Mouse (Mus musculus) midbrain, embryonic 13.5 days (tissue): Measurements from ENCODE around the gene Themis3. TPM values are rescaled to one million over a fixed set of nuclear protein-coding genes. Genes with fewer than 3 reads are reported as not detected.
"Not testable (repeated sequence)": the region's sequence is repeated elsewhere in the genome, so short reads cannot be mapped to it uniquely, and the experiment has no call there.

Source experiments
- ATAC-seq: fragments of 200-750 bp; cut with Nextera tagmentation; 2 replicates; pipeline ENCODE4 v1.8.0; 2017; ENCODE audit warnings: mild to moderate bottlenecking, moderate TSS enrichment, moderate library complexity
- H3K27ac ChIP-seq: fragments of 300-500 bp; sonication (generic); 2 replicates; pipeline ENCODE4 v1.5.1; 2015; ENCODE audit warnings: inconsistent platforms, mild to moderate bottlenecking, moderate library complexity
- H3K27me3 ChIP-seq: fragments of 300-500 bp; sonication (generic); 2 replicates; pipeline ENCODE4 v1.6.1; 2015; ENCODE audit warnings: mild to moderate bottlenecking, inconsistent platforms
- H3K36me3 ChIP-seq: fragments of 300-500 bp; sonication (generic); 2 replicates; pipeline ENCODE4 v1.6.1; 2015; ENCODE audit warnings: mild to moderate bottlenecking, inconsistent platforms
- H3K4me1 ChIP-seq: fragments of 300-500 bp; sonication (generic); replicated peaks from 2 replicates; pipeline ENCODE4 v1.6.1; 2015; ENCODE audit warnings: inconsistent platforms
- H3K4me2 ChIP-seq: fragments of 300-500 bp; sonication (generic); replicated peaks from 2 replicates; pipeline ENCODE4 v1.6.1; 2015; ENCODE audit warnings: moderate library complexity, mild to moderate bottlenecking, inconsistent platforms
- H3K4me3 ChIP-seq: fragments of 300-500 bp; sonication (generic); replicated peaks from 2 replicates; pipeline ENCODE4 v1.5.1; 2015; ENCODE audit warnings: mild to moderate bottlenecking, inconsistent platforms
- H3K9ac ChIP-seq: fragments of 300-500 bp; sonication (generic); replicated peaks from 2 replicates; pipeline ENCODE4 v1.6.1; 2015; ENCODE audit warnings: mild to moderate bottlenecking, inconsistent platforms
- H3K9me3 ChIP-seq: fragments of 300-500 bp; sonication (generic); 2 replicates; pipeline ENCODE4 v1.6.1; 2016; ENCODE audit warnings: mild to moderate bottlenecking, inconsistent platforms
- WGBS: fragments of 180-500 bp; shearing (Covaris S2); methylation state at CpG from one replicate; pipeline ENCODE4 v1.1.7; 2015; 5-methylcytosine and 5-hydroxymethylcytosine counted together
- polyA plus RNA-seq: library from polyadenylated mRNA; unstranded; fragments of >200 nt; fragmentation: Nextera tagmentation; extraction: Ambion mirVana; gene quantifications from 2 replicates; pipeline ENCODE4 v1.2.1, GENCODE M21; 2015

Gene Themis3
- polyA plus RNA-seq, 1 experiment from 2014 or later, result not detected

DNA sequence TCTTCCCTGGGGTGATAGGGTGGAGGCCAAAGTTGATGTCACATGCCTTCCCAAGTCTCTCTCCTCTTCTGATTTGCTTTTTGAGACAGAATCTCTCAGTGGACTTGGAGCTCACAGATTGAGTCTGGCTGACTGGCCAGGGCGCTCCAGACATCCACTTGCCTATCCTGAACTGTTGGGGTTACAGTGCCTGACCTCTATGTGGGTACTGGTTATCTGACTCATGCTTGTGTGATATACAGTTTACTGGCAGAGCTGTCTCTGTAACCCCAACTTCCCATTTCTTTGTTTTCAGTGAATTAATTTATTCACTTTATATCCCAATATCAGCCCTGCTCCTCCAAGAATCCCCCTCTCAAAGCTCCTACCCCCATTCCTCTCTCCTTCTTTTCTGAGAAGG, 62.1 kb downstream of the Themis3 start:
- H3K9ac ChIP-seq, result no peak overlapping the region
- H3K27ac ChIP-seq, result no peak overlapping the region
- no peaks in the 10 kb centered on the region for H3K36me3 ChIP-seq
- H3K4me2 ChIP-seq, result no peak overlapping the region
- H3K9me3 ChIP-seq, result peaks cover 8% of the 10 kb centered on the region; the same call in 1 of the 2 replicates
- no peaks in the 10 kb centered on the region for H3K4me1 ChIP-seq
- no peaks in the 10 kb centered on the region for H3K27me3 ChIP-seq
- ATAC-seq, result no peak
- WGBS, result 95% methylated on average over 1 of the region's 1 CpGs
- no peak overlapping the region for H3K4me3 ChIP-seq

DNA sequence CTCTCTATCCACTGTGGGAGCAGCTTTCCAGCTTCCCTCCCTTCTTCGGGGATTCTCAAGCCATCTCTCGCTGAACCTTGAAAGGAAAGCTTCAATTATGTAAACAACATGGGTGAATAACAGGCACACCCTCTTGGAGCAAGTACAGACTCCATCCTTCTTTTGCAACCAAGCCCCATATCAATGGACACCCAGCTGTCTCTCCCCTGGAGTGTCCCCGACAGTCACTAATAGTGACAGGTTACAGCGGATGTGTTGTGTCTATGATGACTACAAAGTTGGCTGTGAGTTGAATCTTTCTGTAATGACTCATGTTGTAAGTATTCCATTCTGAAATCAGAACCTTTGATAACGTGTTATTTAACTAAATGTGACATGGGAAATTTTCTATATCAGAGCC, 71.0 kb downstream of the Themis3 start:
- H3K36me3 ChIP-seq, result no peaks in the 10 kb centered on the region
- no peaks in the 10 kb centered on the region for H3K27me3 ChIP-seq
- no peak overlapping the region for H3K9ac ChIP-seq
- no peak overlapping the region for H3K4me3 ChIP-seq
- no peak overlapping the region for H3K27ac ChIP-seq
- H3K9me3 ChIP-seq, result no peaks in the 10 kb centered on the region
- no peak overlapping the region for H3K4me2 ChIP-seq
- peaks cover 10% of the 10 kb centered on the region for H3K4me1 ChIP-seq
- WGBS, result 82% methylated on average over 5 of the region's 5 CpGs
- no peak for ATAC-seq

DNA sequence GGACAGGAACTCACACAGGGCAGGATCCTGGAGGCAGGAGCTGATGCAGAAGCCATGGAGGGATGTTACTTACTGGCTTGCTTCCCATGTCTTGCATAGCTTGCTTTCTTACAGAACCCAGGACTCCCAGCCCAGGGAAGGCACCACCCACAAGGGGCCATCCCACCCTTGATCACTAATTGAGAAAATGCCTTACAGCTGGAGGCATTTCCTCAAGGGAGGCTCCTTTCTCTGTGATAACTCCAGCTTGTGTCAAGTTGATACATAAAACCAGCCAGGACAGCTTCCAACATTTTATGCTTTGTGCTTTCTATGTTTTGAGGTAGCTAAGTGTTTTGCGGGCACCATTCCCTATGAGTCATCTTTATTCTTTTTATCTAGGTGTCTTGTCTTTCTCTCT, 71.8 kb downstream of the Themis3 start:
- not testable (repeated sequence) for H3K36me3 ChIP-seq, H3K4me3 ChIP-seq, ATAC-seq, H3K27me3 ChIP-seq, H3K27ac ChIP-seq, H3K9me3 ChIP-seq, H3K9ac ChIP-seq, H3K4me2 ChIP-seq
- peaks cover 16% of the 10 kb centered on the region for H3K4me1 ChIP-seq
- 94% methylated on average over 1 of the region's 1 CpGs for WGBS

DNA sequence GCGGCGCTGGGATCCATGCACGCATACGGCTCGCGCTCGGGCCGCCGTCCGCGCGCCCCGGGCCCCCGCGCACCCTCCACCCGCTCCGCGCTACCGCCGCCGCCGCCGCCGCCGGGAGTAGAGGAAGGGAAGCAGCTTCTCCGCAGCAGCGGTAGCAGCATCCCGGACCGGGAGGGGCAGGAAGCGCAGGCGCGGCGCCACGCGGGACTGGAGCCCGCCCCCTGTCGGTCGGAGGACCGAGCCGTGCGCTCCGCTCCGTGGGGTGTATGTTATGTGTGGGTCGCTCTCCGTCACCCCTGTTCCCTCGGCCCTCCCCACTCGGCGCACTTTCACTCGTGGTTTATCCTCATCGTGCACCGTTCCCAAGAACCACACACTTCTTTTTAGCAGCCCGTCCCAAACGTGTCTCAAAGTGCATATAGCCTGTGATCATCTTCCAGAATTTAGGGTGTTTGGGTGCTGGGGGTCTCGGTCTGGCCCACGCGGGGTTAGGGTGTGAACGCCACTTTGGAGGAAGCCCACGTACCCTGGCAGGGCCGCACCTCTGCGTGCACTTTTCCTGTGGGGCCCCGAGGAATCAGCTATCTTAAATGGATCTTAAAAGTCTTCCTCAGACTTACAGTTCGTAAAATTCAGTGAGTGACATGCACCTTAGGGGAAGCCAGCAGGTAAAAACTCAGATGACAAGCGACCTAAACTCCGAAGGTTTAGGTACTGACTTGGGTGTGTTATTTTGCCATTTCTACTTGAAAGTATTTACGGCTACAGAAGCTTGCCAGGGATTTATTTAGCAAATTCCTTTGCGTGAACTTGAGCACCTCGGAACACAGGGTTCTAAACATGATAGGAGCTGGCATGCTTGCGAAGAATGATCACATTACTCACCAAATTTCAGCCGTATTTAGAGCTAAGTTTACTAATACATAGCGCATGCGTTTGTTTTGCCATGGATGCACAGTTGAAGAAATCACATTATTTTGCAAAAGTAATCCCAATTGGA, 74.6 kb downstream of the Themis3 start, which contains the start of gene Rab12:
Gene Rab12, minus strand, starts transcription at position 176 of the 1,000 bp plus-strand sequence.
- ATAC-seq, result peak; percentile 97
- WGBS, result 8% methylated on average over 70 of the region's 71 CpGs
- Histone ChIP-seq H3K27ac (peak within 1 kb of the TSS; percentile 61), H3K27me3 (no peaks in the 10 kb centered on the region), H3K4me1 (peaks cover 28% of the 10 kb centered on the region), H3K36me3 (no peaks in the 10 kb centered on the region), H3K9ac (peak within 1 kb of the TSS; percentile 97), H3K4me3 (peak within 1 kb of the TSS; percentile 100), H3K9me3 (no peaks in the 10 kb centered on the region), H3K4me2 (peak within 1 kb of the TSS; percentile 92)

DNA sequence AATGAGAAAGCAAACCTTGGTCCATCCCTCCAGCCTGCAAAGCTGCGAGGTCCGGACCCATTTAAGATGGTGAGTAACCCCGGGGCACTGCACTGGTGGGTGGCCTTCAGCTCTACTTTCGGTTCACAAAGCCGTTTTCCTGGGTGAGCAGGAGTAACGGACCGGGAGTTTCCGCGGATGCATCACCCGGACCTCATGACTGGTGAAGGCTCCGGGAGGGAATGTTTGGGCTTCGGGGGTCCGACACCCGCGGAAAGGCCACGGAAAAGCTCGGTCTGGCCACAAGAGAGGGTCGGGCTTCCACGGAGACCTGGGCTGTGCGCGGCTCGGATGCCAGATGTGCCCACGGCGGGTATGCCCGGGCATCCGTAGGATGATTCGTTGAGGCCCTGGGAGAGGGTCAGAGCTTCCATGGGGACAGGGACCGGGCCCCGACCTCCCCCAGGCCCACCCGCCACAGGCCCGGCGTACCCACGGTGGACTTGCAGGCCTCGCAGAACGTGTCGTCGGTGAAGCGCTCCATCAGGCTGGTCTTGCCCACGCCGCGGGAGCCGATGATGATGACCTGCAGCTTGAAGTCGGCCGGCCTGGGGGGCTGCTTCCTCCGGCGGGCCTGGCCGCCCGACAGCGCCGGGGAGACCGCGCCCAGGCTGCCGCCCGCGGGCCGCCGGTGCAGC, 75.4 kb downstream of the Themis3 start:
- Histone ChIP-seq H3K9me3 (no peaks in the 10 kb centered on the region), H3K9ac (peak overlapping the region; percentile 97), H3K4me2 (peak overlapping the region; percentile 92), H3K27ac (peak overlapping the region; percentile 61), H3K4me1 (peaks cover 28% of the 10 kb centered on the region), H3K36me3 (0 out of 2 replicates have a peak, but pooled peaks cover 3% of the 10 kb centered on the region), H3K27me3 (no peaks in the 10 kb centered on the region), H3K4me3 (peak overlapping the region; percentile 100)
- ATAC-seq, result peak; percentile 82
- under 1% methylated on average over 57 of the region's 57 CpGs for WGBS

DNA sequence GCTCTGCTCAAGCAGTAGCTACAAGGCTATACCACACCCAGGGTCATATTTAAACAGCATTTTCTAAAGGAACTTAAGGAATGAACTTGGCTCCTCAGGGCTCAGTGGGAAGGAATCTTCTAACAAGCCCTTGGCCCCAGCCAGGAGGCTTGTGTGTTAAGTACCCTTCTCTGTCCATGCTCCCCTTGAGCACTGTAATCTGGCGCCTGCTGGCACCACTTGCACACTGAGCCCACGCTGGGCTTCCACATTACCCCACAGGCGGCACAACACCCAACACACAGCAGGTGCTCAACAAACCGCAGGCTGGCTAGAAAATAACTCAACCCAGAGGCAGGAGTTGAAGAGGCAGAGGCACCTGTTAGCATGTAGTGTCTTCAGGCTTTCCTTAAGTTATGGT, 77.5 kb downstream of the Themis3 start:
- Histone ChIP-seq H3K27me3 (no peaks in the 10 kb centered on the region), H3K27ac (no peak overlapping the region), H3K36me3 (0 out of 2 replicates have a peak, but pooled peaks cover 6% of the 10 kb centered on the region), H3K4me1 (peaks cover 28% of the 10 kb centered on the region), H3K4me3 (no peak overlapping the region), H3K9ac (no peak overlapping the region), H3K4me2 (no peak overlapping the region), H3K9me3 (no peaks in the 10 kb centered on the region)
- ATAC-seq, result no peak
- 84% methylated on average over 4 of the region's 4 CpGs for WGBS

DNA sequence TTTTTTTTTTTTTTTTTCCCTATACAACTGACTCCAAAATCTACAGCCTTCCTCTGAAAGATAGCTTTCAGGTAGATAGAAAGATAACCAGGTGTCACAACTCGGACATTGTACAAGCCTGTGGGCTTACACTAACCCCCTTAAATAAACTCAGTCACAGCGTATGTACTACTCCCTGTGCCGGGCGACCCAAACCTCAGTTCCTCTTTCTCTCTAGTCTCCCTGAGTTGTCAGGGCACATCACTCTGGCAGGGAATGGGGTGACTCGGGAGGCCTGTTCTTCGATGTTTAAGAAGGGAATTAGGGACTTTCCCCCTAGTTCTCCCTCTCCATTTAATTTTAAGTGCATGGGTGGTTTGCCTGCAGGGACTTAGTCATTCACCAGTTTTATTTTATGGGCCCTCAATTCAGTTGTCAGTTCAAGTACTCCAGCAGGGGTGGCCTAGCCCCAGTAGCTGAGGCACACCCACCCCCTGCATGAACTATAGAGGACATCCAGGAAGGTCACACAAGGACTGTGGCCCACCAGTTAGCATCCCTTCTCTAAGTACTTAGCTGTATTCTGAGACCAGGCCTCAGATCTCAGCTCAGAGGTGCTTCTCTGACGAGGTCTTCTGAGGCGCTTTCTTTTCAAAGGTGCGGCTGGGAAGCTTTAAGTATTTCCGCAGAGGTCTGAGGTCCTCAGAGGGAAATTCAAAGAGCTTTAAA, 80.0 kb downstream of the Themis3 start:
- H3K9ac ChIP-seq, result no peak overlapping the region
- H3K27ac ChIP-seq, result no peak overlapping the region
- H3K9me3 ChIP-seq, result no peaks in the 10 kb centered on the region
- H3K4me1 ChIP-seq, result peaks cover 33% of the 10 kb centered on the region
- no peaks in the 10 kb centered on the region for H3K27me3 ChIP-seq
- H3K4me3 ChIP-seq, result no peak overlapping the region
- no peak overlapping the region for H3K4me2 ChIP-seq
- 0 out of 2 replicates have a peak, but pooled peaks cover 6% of the 10 kb centered on the region for H3K36me3 ChIP-seq
- 93% methylated on average over 10 of the region's 10 CpGs for WGBS
- ATAC-seq, result no peak

DNA sequence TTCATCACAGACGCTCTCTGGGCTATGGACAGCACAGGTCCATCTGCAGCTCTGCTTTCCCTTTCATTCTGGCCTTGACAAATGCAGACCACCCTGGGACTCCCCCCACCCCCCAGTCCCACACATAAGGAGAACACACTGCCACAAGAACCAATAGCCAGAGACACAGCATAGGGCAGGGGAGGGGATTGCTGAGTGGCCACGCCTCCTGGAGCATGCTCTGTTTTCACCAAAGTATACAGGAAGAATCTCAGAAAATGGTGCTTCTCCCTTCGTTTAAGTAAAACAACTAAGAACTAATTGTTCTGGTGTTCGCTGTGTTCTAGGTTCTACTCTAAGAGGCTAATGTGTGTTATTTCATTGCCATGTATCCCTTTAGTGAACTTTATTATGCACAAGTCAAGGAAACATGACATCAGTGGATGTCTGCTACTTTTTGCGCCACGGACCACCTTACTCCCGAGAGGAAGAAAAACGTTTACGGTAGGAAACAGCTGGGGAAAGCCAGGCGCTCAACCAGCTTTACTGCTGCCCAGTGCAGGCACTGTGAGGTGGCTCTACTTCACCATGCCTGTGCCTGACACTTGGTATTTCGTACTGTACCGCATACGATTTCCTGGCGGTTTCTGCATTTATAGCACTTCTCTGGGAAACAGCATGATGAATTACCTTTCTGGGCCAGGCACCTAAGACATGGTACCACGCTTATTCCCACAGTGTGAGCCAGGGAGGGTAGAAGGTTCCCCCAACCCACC, 82.0 kb downstream of the Themis3 start:
- no peak overlapping the region for H3K9ac ChIP-seq
- ATAC-seq, result no peak
- H3K4me1 ChIP-seq, result peaks cover 20% of the 10 kb centered on the region
- H3K36me3 ChIP-seq, result 0 out of 2 replicates have a peak, but pooled peaks cover 14% of the 10 kb centered on the region
- WGBS, result 86% methylated on average over 15 of the region's 15 CpGs
- H3K27ac ChIP-seq, result no peak overlapping the region
- no peak overlapping the region for H3K4me2 ChIP-seq
- no peak overlapping the region for H3K4me3 ChIP-seq
- H3K9me3 ChIP-seq, result no peaks in the 10 kb centered on the region
- H3K27me3 ChIP-seq, result no peaks in the 10 kb centered on the region

DNA sequence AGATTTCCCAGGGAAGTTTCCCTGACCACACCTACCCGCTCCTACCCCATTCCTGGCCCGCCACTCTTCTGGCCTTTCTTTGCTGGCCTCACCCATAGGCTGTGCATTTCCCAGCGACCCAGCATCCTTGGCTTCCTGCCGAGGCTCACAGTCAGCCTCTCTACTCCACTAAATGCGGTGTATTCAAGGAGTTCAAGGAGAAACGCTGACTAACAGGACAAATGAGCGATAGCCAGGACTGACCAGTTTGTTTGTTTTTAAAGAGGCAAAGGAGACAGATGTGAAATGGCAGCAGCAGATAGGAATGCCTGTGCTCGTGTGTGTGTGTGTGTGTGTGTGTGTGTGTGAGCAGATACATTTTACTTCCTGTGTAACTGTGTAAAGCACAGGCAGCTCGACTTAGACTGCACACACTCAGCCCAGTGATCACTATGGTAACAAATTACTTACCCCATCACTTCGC, 84.2 kb downstream of the Themis3 start:
- no peaks in the 10 kb centered on the region for H3K9me3 ChIP-seq
- peaks cover 10% of the 10 kb centered on the region for H3K4me1 ChIP-seq
- H3K4me2 ChIP-seq, result no peak overlapping the region
- peak; percentile 52; the same call in 1 of the 2 replicates for ATAC-seq
- H3K27ac ChIP-seq, result 0 out of 2 replicates have a peak overlapping the region, but pooled peaks have one; percentile 5
- no peak overlapping the region for H3K4me3 ChIP-seq
- no peak overlapping the region for H3K9ac ChIP-seq
- H3K36me3 ChIP-seq, result peaks cover 22% of the 10 kb centered on the region
- WGBS, result 57% methylated on average over 10 of the region's 10 CpGs
- H3K27me3 ChIP-seq, result no peaks in the 10 kb centered on the region

DNA sequence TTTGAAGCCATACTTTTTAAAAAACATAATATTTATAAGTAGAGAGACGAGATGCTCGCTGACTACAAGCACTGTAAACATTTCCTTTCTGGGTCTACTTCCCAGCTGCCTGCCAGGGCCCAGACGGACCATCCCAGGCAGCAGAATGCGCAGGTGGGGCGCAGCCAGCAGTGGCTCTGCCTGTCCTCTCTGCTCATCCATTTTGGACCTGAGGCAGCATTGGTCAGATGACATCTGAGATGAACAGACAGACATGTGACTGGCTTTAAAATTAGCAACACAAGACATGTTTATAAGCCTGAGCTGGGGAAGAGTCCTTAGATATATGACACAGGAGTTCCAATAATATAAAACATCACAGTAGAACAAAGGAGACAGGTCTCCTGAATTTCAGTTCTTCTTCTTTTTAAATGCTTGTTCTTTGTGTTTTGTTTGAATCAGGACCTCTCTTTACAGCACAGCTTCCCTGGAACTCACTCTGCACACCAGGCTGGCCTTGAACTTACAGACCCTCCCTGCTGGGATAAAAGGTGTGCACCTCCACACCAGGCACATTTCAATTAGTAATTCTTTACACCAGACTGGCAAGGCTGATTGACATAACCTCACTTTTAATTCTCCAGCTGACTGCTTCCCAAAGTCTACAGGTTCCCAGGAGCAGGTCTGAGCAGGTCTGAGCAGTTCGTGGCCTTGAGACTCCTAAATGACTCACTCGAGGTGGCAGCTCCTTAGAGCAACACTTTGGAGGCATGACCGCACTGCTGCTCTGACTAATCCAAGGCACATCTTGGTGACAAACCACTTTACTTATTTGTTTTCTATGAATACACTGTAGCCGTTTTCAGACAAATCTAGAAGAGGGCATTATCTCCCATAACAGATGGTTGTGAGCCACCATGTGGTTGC, 87.1 kb downstream of the Themis3 start:
- no peaks in the 10 kb centered on the region for H3K9me3 ChIP-seq
- no peak overlapping the region for H3K9ac ChIP-seq
- no peak overlapping the region for H3K4me3 ChIP-seq
- no peak for ATAC-seq
- WGBS, result 91% methylated on average over 9 of the region's 9 CpGs
- peaks cover 10% of the 10 kb centered on the region for H3K4me1 ChIP-seq
- H3K27ac ChIP-seq, result 0 out of 2 replicates have a peak overlapping the region, but pooled peaks have one; percentile 35
- H3K36me3 ChIP-seq, result peaks cover 40% of the 10 kb centered on the region
- no peaks in the 10 kb centered on the region for H3K27me3 ChIP-seq
- no peak overlapping the region for H3K4me2 ChIP-seq
